Mouse (Mus musculus) mouse trophoblast stem cell (cell line): ENCODE measurements around the gene Car9.

Source experiments
- in situ Hi-C, 2 experiments: fragments of 300-500 bp; cut with MseI, MboI; formaldehyde crosslinking; loops; 2 replicates in 1 of 2; 3 replicates in 1 of 2; pipeline ENCODE4 v1.15.1; 2025

The Car9 gene

GRCm38 (mm10) chr4:43561997-43562768, 55.4 kb downstream of the Car9 start, which contains the start of the genes Creb3 and Tln1:
Gene Creb3, plus strand, starts transcription at chr4:43562332.
Gene Tln1, minus strand, starts transcription at chr4:43562691.
- in situ Hi-C loops, result no loop called here

- in situ Hi-C loops, result no loop called here
Observed at GRCm38 (mm10) chr4:43562769-43563600, 56.2 kb downstream of the Car9 start.
